Mouse (Mus musculus): Measurements from ENCODE around the gene Dock9. TPM values are rescaled to one million over a fixed set of nuclear protein-coding genes. Genes with fewer than 3 reads are reported as not detected.
"Not testable (repeated sequence)": the region's sequence is repeated elsewhere in the genome, so short reads cannot be mapped to it uniquely, and the experiment has no call there.

Dock9 gene
- polyA plus RNA-seq, 1 experiment = not detected

- no peaks in the 10 kb centered on the region for H3K4me1 ChIP-seq (ENCODE audit: control insufficient read depth, insufficient read depth, low read length)
These were observed 153.3 kb downstream of the Dock9 start for GRCm38 (mm10) chr14:121644302-121644701.

GRCm38 (mm10) chr14:121641271-121641670 lies 156.4 kb downstream of the Dock9 start:
- TF ChIP-seq POLR2A (IDR thresholded peaks at IDR 0.05; ENCODE audit: insufficient read depth, low read depth, low read length) (no peak), CTCF (IDR thresholded peaks at IDR 0.05; ENCODE audit: insufficient read depth, low read depth, low read length) (no peak)
- no peak overlapping the region for H3K27ac ChIP-seq (ENCODE audit: insufficient read depth, low read depth, low read length)
- no peaks in the 10 kb centered on the region for H3K4me1 ChIP-seq (ENCODE audit: control insufficient read depth, insufficient read depth, low read length)
- H3K4me3 ChIP-seq (ENCODE audit: insufficient read depth, low read depth, low read length) = no peak overlapping the region
- WGBS = 83% methylated on average over 7 of the region's 7 CpGs

More at GRCm38 (mm10) chr14:121644302-121644701, 153.3 kb downstream of the Dock9 start:
- TF ChIP-seq CTCF (IDR thresholded peaks at IDR 0.05; ENCODE audit: insufficient read depth, low read depth, low read length) = no peak
- Histone ChIP-seq H3K27ac (ENCODE audit: insufficient read depth, low read depth, low read length) (no peak overlapping the region), H3K4me3 (ENCODE audit: insufficient read depth, low read depth, low read length) (no peak overlapping the region)
- 62% methylated on average over 2 of the region's 2 CpGs for WGBS

DNA sequence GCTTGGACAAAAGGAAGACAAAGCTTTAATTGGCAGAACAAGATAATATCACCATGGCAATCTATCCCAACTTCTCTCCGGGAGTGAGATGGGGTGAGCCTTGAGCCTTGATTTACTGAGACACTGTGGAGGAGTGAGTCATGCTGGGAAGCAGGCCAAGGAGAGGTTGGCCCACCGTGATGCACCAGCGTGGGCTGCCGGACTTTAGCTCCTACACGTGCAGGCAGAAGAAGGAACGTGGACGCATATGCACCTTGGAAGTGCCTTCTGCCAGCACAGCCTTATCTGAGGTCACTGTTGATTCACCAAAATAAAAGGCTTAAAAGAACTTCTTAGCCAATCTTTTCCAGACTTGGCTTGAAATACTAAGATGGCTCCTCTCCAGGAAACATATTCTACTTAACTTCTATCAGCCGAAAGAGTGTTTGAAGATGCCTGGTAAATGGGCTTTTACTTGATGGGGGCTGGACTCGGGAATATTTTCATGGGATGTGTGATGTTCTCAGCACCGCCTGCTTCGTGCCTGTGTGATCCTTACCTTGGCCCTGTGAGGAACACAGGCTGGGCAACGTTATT lies 160.6 kb downstream of the Dock9 start:
- Histone ChIP-seq H3K4me3 (ENCODE audit: insufficient read depth, low read depth, low read length) (no peak overlapping the region), H3K4me1 (ENCODE audit: control insufficient read depth, insufficient read depth, low read length) (no peaks in the 10 kb centered on the region)
- 61% methylated on average over 12 of the region's 12 CpGs for WGBS

DNA sequence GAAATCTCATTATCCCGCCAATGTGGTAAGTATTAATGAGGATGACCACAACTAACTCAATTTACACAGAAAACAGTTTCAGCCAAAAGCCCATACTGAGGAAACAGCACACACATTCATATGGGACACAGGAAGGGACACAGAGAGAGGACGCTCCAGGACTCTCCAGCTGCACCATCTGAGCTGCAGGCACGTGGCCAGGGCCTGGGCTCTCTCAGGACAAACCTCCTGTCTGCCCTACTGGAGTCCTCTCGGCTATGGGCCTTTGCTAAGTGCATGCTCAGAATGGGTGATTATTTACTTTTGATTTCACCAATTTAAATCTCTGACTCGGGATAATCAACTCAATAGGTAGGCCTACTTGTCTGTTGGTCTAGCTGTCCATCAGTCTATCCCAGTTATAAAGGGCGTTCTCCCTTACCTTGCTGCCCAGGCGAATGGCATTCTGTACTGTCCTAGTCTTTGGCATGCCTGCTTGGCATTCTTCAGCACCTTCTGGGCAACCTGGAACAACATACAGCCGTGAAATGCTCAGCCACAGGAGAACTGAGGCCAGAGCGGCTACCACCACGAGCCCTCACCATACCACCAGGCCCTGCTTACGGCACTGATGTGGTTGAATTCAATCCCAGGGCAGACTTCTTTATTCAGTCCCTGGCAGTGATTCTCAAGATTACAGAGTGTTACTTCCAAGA lies 162.8 kb downstream of the Dock9 start:
- WGBS = 87% methylated on average over 11 of the region's 11 CpGs
- TF ChIP-seq CTCF (IDR thresholded peaks at IDR 0.05; ENCODE audit: insufficient read depth, low read depth, low read length) (no peak), POLR2A (IDR thresholded peaks at IDR 0.05; ENCODE audit: insufficient read depth, low read depth, low read length) (no peak)
- no peak overlapping the region for H3K4me3 ChIP-seq (ENCODE audit: insufficient read depth, low read depth, low read length)
- no peaks in the 10 kb centered on the region for H3K4me1 ChIP-seq (ENCODE audit: control insufficient read depth, insufficient read depth, low read length)
- no peak overlapping the region for H3K27ac ChIP-seq (ENCODE audit: insufficient read depth, low read depth, low read length)

More for the DNA sequence above, 160.6 kb downstream of the Dock9 start:
- TF ChIP-seq CTCF (IDR thresholded peaks at IDR 0.05; ENCODE audit: insufficient read depth, low read depth, low read length) (no peak), POLR2A (IDR thresholded peaks at IDR 0.05; ENCODE audit: insufficient read depth, low read depth, low read length) (no peak)
- H3K27ac ChIP-seq (ENCODE audit: insufficient read depth, low read depth, low read length) = no peak overlapping the region

DNA sequence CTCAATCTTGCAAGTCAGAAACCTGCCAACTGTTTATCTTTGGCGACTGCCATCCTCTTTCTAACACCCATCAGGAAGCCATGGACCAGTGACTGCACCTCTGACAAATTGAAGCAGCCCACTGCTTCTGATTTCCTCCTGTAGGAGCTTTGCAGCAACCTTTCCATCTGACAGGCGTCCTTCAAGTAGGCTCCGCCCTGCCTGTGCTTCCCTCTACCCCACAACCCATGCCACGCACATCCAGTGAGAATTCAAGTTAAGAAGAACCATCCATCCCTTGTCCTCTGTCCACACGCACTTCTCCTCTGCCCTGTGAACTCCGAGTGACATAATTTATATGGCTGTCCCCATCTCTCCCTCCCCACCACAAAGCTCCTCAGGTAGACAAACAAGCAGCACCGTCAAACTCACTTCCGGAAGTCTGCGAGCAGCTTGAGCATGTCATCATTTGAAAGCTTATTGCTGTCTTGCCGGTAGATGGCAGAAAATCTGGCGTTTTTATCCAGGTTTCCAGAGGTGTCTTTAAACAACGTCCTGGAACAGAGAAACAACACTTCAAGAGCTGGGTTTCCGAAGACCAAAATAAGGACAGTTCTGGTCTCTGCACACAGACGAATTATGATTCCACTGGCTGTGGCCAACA lies 163.4 kb downstream of the Dock9 start:
- Histone ChIP-seq H3K4me1 (ENCODE audit: control insufficient read depth, insufficient read depth, low read length) (no peaks in the 10 kb centered on the region), H3K27ac (ENCODE audit: insufficient read depth, low read depth, low read length) (no peak overlapping the region), H3K4me3 (ENCODE audit: insufficient read depth, low read depth, low read length) (no peak overlapping the region)
- 78% methylated on average over 14 of the region's 14 CpGs for WGBS
- TF ChIP-seq POLR2A (IDR thresholded peaks at IDR 0.05; ENCODE audit: insufficient read depth, low read depth, low read length) (no peak), CTCF (IDR thresholded peaks at IDR 0.05; ENCODE audit: insufficient read depth, low read depth, low read length) (no peak)

- Histone ChIP-seq H3K27ac (ENCODE audit: insufficient read depth, low read depth, low read length) (no peak overlapping the region), H3K4me1 (ENCODE audit: control insufficient read depth, insufficient read depth, low read length) (no peaks in the 10 kb centered on the region), H3K4me3 (ENCODE audit: insufficient read depth, low read depth, low read length) (no peak overlapping the region)
- TF ChIP-seq POLR2A (IDR thresholded peaks at IDR 0.05; ENCODE audit: insufficient read depth, low read depth, low read length) (no peak), CTCF (IDR thresholded peaks at IDR 0.05; ENCODE audit: insufficient read depth, low read depth, low read length) (no peak)
- 92% methylated on average over 8 of the region's 8 CpGs for WGBS
These were observed 165.7 kb downstream of the Dock9 start for GRCm38 (mm10) chr14:121631934-121632333.

GRCm38 (mm10) chr14:121626741-121627140 lies 170.9 kb downstream of the Dock9 start:
- Histone ChIP-seq H3K4me1 (ENCODE audit: control insufficient read depth, insufficient read depth, low read length) (no peaks in the 10 kb centered on the region), H3K4me3 (ENCODE audit: insufficient read depth, low read depth, low read length) (no peak overlapping the region), H3K27ac (ENCODE audit: insufficient read depth, low read depth, low read length) (no peak overlapping the region)
- TF ChIP-seq POLR2A (IDR thresholded peaks at IDR 0.05; ENCODE audit: insufficient read depth, low read depth, low read length) (no peak), CTCF (IDR thresholded peaks at IDR 0.05; ENCODE audit: insufficient read depth, low read depth, low read length) (no peak)
- WGBS = 93% methylated on average over 12 of the region's 12 CpGs

GRCm38 (mm10) chr14:121623996-121624542 lies 173.6 kb downstream of the Dock9 start:
- 95% methylated on average over 6 of the region's 6 CpGs for WGBS
- H3K4me3 ChIP-seq (ENCODE audit: insufficient read depth, low read depth, low read length); H3K27ac ChIP-seq (ENCODE audit: insufficient read depth, low read depth, low read length); H3K4me1 ChIP-seq (ENCODE audit: control insufficient read depth, insufficient read depth, low read length): not testable (repeated sequence)

- Histone ChIP-seq H3K4me1 (ENCODE audit: control insufficient read depth, insufficient read depth, low read length) (peaks cover 8% of the 10 kb centered on the region), H3K4me3 (ENCODE audit: insufficient read depth, low read depth, low read length) (no peak overlapping the region), H3K27ac (ENCODE audit: insufficient read depth, low read depth, low read length) (no peak overlapping the region)
- WGBS = 96% methylated on average over 3 of the region's 3 CpGs
- TF ChIP-seq POLR2A (IDR thresholded peaks at IDR 0.05; ENCODE audit: insufficient read depth, low read depth, low read length) (no peak), CTCF (IDR thresholded peaks at IDR 0.05; ENCODE audit: insufficient read depth, low read depth, low read length) (no peak)
These were observed 175.8 kb downstream of the Dock9 start for GRCm38 (mm10) chr14:121621806-121622205.

Measured in olfactory bulb, adult 2 months (tissue).